Mouse (Mus musculus) B cell, adult 62 days (primary cell): Measurements from ENCODE around the gene Itgam. TPM values are rescaled to one million over a fixed set of nuclear protein-coding genes. Genes with fewer than 3 reads are reported as not detected.

Experiments
- total RNA-seq: library from RNA; stranded (reverse); gene quantifications from 4 replicates; pipeline ENCODE4 v1.2.4, GENCODE M21; 2023

The Itgam gene
- 1.4 to 2.7 TPM (median 2.1 TPM) in 4 replicates for total RNA-seq

GRCm38 (mm10) chr7:128062456-128062855, at the start of gene Itgam, which contains the start of gene Gm49368:
Gene Itgam, plus strand, starts transcription at chr7:128062640.
Gene Gm49368, plus strand, starts transcription at chr7:128062683.

GRCm38 (mm10) chr7:128128741-128129720, 66.6 kb downstream of the Itgam start, which contains the start of gene Itgax:
Gene Itgax, plus strand, starts transcription at chr7:128129547.

DNA sequence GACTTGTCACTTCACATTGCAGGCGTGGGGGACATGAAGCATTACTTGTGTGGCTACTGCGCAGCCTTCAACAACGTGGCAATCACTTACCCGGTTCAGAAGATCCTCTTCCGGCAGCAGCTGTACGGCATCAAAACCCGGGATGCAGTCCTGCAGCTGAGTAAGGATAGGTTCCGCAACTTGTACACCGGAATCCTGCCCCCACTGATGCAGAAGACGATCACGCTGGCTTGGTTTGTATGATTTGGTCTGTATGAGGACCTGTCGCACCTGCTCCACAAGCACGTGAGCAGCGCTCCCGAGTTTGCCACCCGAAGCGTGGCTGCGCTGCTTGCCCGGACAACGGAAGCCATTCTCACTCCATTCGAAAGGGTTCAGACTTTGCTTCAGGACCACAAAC, 91.6 kb downstream of the Itgam start, which contains the start of gene Itgad:
Gene Itgad (plus strand): TSS at position 301 of the 400 bp plus-strand sequence.

Other genes with a start within 250 kb of the Itgam start
- gene Stx4a, start 238.3 kb upstream of the Itgam start, total RNA-seq = 121 to 153 TPM (median 133 TPM) in 4 replicates
- not detected in 4 replicates for gene Stx1b, start 238.1 kb upstream of the Itgam start, total RNA-seq
- 91.0 to 95.6 TPM (median 92.9 TPM) in 4 replicates for gene Zfp646, start 186.4 kb upstream of the Itgam start, total RNA-seq
- 13.9 to 14.9 TPM (median 14.4 TPM) in 4 replicates for gene Zfp668, start 185.8 kb upstream of the Itgam start, total RNA-seq
- gene Prss53, start 171.7 kb upstream of the Itgam start, total RNA-seq = 0.35 to 0.45 TPM (median 0.40 TPM) in 4 replicates
- gene Gm21974, start 167.2 kb upstream of the Itgam start, total RNA-seq = not detected in 4 replicates
- 15.5 to 22.2 TPM (median 17.5 TPM) in 4 replicates for gene Vkorc1, start 167.0 kb upstream of the Itgam start, total RNA-seq
- gene Bckdk, start 158.6 kb upstream of the Itgam start, total RNA-seq = 30.2 to 34.8 TPM (median 32.9 TPM) in 4 replicates
- 43.2 to 49.2 TPM (median 46.0 TPM) in 4 replicates for gene Kat8, start 150.1 kb upstream of the Itgam start, total RNA-seq
- gene Prss8, start 132.5 kb upstream of the Itgam start, total RNA-seq = not detected in 4 replicates
- 2.5 to 3.3 TPM (median 2.8 TPM) in 4 replicates for gene Prss36, start 115.9 kb upstream of the Itgam start, total RNA-seq
- 793 to 895 TPM (median 867 TPM) in 4 replicates for gene Fus, start 95.2 kb upstream of the Itgam start, total RNA-seq
- gene Pycard, start 68.8 kb upstream of the Itgam start, total RNA-seq = 24.0 to 28.8 TPM (median 26.2 TPM) in 4 replicates
- gene Trim72, start 58.7 kb upstream of the Itgam start, total RNA-seq = 0.26 to 1.7 TPM (median 1.0 TPM) in 4 replicates
- gene Gm49368, start within 50 bp of the Itgam start, total RNA-seq = not detected in 4 replicates
- 0.98 to 3.9 TPM (median 1.8 TPM) in 4 replicates for gene Itgax, start 66.9 kb downstream of the Itgam start, total RNA-seq
- gene Itgad, start 91.7 kb downstream of the Itgam start, total RNA-seq = 3.6 to 4.4 TPM (median 4.1 TPM) in 4 replicates
- gene Cox6a2, start 143.7 kb downstream of the Itgam start, total RNA-seq = not detected in 4 replicates
- 26.3 to 31.1 TPM (median 28.7 TPM) in 4 replicates for gene Armc5, start 174.7 kb downstream of the Itgam start, total RNA-seq
- gene 9130023H24Rik, start 175.4 kb downstream of the Itgam start, total RNA-seq = 4.6 to 6.0 TPM (median 5.6 TPM) in 4 replicates
- gene Tgfb1i1, start 184.2 kb downstream of the Itgam start, total RNA-seq = 1.9 to 3.7 TPM (median 2.5 TPM) in 4 replicates
- not detected in 4 replicates for gene Slc5a2, start 203.0 kb downstream of the Itgam start, total RNA-seq
- 25.1 to 32.1 TPM (median 28.0 TPM) in 4 replicates for gene BC017158, start 235.5 kb downstream of the Itgam start, total RNA-seq